Mouse (Mus musculus) megakaryocyte-erythroid progenitor cell, adult 5-6 weeks (primary cell): ENCODE results near the gene Gm12886. TPM values are rescaled to one million over a fixed set of nuclear protein-coding genes. Genes with fewer than 3 reads are reported as not detected.

Experiments
- ATAC-seq: replicated peaks from 2 replicates; pipeline ENCODE4 v1.8.0; 2016; ENCODE audit warnings: mild to moderate bottlenecking, inconsistent platforms; ENCODE audit not compliant: severe bottlenecking, poor library complexity, low FRiP score, low TSS enrichment
- total RNA-seq, 2 experiments: library from RNA; stranded (forward) in 1 of 2; stranded (reverse) in 1 of 2; fragments of 200-1000, 215-1000 nt in 1 of 2; fragments of >200 nt in 1 of 2; fragmentation: Nextera tagmentation in 1 of 2; gene quantifications; 2 replicates each; pipeline ENCODE4 v1.2.3; 2014 to 2017

Gm12886 gene
- total RNA-seq (2014; fragmentation: Nextera tagmentation) (not detected in 2 replicates), total RNA-seq (2017) (not detected in 2 replicates)

GRCm38 (mm10) chr4:121422999-121423398 is at the start of gene Gm12886:
Gm12886 (minus strand) TSS chr4:121423099.
- ATAC-seq: no peak

Other genes starting within 250 kb of the Gm12886 start
- gene Rlf, start 208.0 kb downstream of the Gm12886 start, total RNA-seq (2014; fragmentation: Nextera tagmentation): 28.6 and 29.1 TPM in 2 replicates
- gene Rlf, start 208.0 kb downstream of the Gm12886 start, total RNA-seq (2017): 42.0 and 43.0 TPM in 2 replicates
- gene Gm12888, start 98.2 kb downstream of the Gm12886 start, total RNA-seq (2014; fragmentation: Nextera tagmentation): not detected in 2 replicates
- gene Gm12888, start 98.2 kb downstream of the Gm12886 start, total RNA-seq (2017): not detected in 2 replicates
- gene Gm12887, start 199.0 kb upstream of the Gm12886 start, total RNA-seq (2014; fragmentation: Nextera tagmentation): not detected in 2 replicates
- gene Gm12887, start 199.0 kb upstream of the Gm12886 start, total RNA-seq (2017): not detected in 2 replicates